Mouse (Mus musculus) forebrain, embryonic 12.5 days (tissue): ENCODE measurements around the gene Cdcp2. TPM values are rescaled to one million over a fixed set of nuclear protein-coding genes. Genes with fewer than 3 reads are reported as not detected.
A peak's percentile ranks its signal among the peaks of the same experiment; 100 is the strongest.

ENCODE experiments used
- ATAC-seq: fragments of 200-750 bp; cut with Nextera tagmentation; 2 replicates; pipeline ENCODE4 v1.8.0; 2017; ENCODE audit warnings: moderate TSS enrichment; ENCODE audit not compliant: low FRiP score
- H3K27ac ChIP-seq: fragments of 300-500 bp; sonication (generic); 2 replicates; pipeline ENCODE4 v1.5.1; 2016; ENCODE audit warnings: mild to moderate bottlenecking
- H3K27me3 ChIP-seq: fragments of 300-500 bp; sonication (generic); 2 replicates; pipeline ENCODE4 v1.6.1; 2016; ENCODE audit warnings: mild to moderate bottlenecking
- H3K36me3 ChIP-seq: fragments of 300-500 bp; sonication (generic); replicated peaks from 2 replicates; pipeline ENCODE4 v1.6.1; 2016; ENCODE audit warnings: mild to moderate bottlenecking
- H3K4me1 ChIP-seq: fragments of 300-500 bp; sonication (generic); 2 replicates; pipeline ENCODE4 v1.6.1; 2016
- H3K4me2 ChIP-seq: fragments of 300-500 bp; sonication (generic); 2 replicates; pipeline ENCODE4 v1.6.1; 2016; ENCODE audit warnings: mild to moderate bottlenecking, moderate library complexity
- H3K4me3 ChIP-seq: fragments of 300-500 bp; sonication (generic); replicated peaks from 2 replicates; pipeline ENCODE4 v1.5.1; 2016; ENCODE audit warnings: mild to moderate bottlenecking
- H3K9ac ChIP-seq: fragments of 300-500 bp; sonication (generic); 2 replicates; pipeline ENCODE4 v1.6.1; 2016; ENCODE audit warnings: mild to moderate bottlenecking
- H3K9me3 ChIP-seq: fragments of 300-500 bp; sonication (generic); 2 replicates; pipeline ENCODE4 v1.6.1; 2016
- WGBS: fragments of 180-500 bp; shearing (Covaris S2); methylation state at CpG from one replicate; pipeline ENCODE4 v1.1.7; 2016; 5-methylcytosine and 5-hydroxymethylcytosine counted together
- polyA plus RNA-seq: library from polyadenylated mRNA; unstranded; fragments of >200 nt; fragmentation: Nextera tagmentation; extraction: Ambion mirVana; gene quantifications from 2 replicates; pipeline ENCODE4 v1.2.1, GENCODE M21; 2016

The Cdcp2 gene
- polyA plus RNA-seq, 1 experiment from 2014 or later = not detected

GRCm38 (mm10) chr4:107121165-107121943 is 24.7 kb downstream of the Cdcp2 start:
- Histone ChIP-seq H3K36me3 (no peaks in the 10 kb centered on the region), H3K9me3 (no peaks in the 10 kb centered on the region), H3K27me3 (peaks cover 5% of the 10 kb centered on the region), H3K4me2 (no peak overlapping the region), H3K4me3 (no peak overlapping the region), H3K4me1 (peaks cover 27% of the 10 kb centered on the region), H3K27ac (peak overlapping the region; percentile 36; the same call in 1 of the 2 replicates), H3K9ac (no peak overlapping the region)
- ATAC-seq = peak; percentile 85
- 40% methylated on average over 12 of the region's 12 CpGs for WGBS

GRCm38 (mm10) chr4:107124376-107124775 is 27.7 kb downstream of the Cdcp2 start:
- H3K4me1 ChIP-seq = peaks cover 53% of the 10 kb centered on the region
- peaks cover 5% of the 10 kb centered on the region for H3K27me3 ChIP-seq
- H3K9me3 ChIP-seq = no peaks in the 10 kb centered on the region
- H3K36me3 ChIP-seq = no peaks in the 10 kb centered on the region
- no peak overlapping the region for H3K27ac ChIP-seq
- no peak overlapping the region; the same call in 1 of the 2 replicates for H3K9ac ChIP-seq
- ATAC-seq = no peak
- H3K4me2 ChIP-seq = no peak overlapping the region
- H3K4me3 ChIP-seq = no peak overlapping the region
- 72% methylated on average over 7 of the region's 7 CpGs for WGBS

- Histone ChIP-seq H3K4me3 (no peak overlapping the region), H3K4me2 (no peak overlapping the region), H3K9ac (no peak overlapping the region), H3K27ac (no peak overlapping the region), H3K27me3 (peaks cover 5% of the 10 kb centered on the region), H3K4me1 (peaks cover 60% of the 10 kb centered on the region), H3K9me3 (no peaks in the 10 kb centered on the region), H3K36me3 (no peaks in the 10 kb centered on the region)
- no peak for ATAC-seq
- WGBS = 57% methylated on average over 5 of the region's 5 CpGs
These were observed 28.4 kb downstream of the Cdcp2 start for GRCm38 (mm10) chr4:107125101-107125500.

DNA sequence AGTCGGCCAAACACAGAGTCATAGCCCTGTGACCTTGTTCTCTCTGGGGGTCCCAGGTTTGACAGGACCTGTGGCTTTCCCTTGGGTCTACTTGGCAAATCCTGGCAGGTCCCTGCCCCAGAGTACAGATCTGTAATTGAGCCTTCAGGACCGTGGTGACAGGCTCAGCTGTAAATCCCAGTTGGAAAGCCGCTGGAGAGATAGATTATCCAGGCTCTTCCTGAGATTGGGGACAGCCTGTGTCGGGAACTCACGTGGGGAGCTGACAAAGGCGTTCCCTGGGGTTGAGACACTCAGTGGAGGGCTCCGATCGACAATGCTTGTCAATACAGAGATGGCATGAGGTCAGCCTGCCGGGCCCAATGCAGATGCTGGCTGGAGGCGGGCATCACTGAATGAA is 29.7 kb downstream of the Cdcp2 start:
- WGBS = 44% methylated on average over 10 of the region's 10 CpGs
- H3K4me3 ChIP-seq = no peak overlapping the region
- 0 out of 2 replicates have a peak overlapping the region, but pooled peaks have one; percentile 36 for H3K27ac ChIP-seq
- peaks cover 64% of the 10 kb centered on the region for H3K4me1 ChIP-seq
- H3K36me3 ChIP-seq = no peaks in the 10 kb centered on the region
- H3K9ac ChIP-seq = no peak overlapping the region
- H3K4me2 ChIP-seq = no peak overlapping the region
- no peak for ATAC-seq
- H3K27me3 ChIP-seq = peaks cover 5% of the 10 kb centered on the region
- H3K9me3 ChIP-seq = no peaks in the 10 kb centered on the region

DNA sequence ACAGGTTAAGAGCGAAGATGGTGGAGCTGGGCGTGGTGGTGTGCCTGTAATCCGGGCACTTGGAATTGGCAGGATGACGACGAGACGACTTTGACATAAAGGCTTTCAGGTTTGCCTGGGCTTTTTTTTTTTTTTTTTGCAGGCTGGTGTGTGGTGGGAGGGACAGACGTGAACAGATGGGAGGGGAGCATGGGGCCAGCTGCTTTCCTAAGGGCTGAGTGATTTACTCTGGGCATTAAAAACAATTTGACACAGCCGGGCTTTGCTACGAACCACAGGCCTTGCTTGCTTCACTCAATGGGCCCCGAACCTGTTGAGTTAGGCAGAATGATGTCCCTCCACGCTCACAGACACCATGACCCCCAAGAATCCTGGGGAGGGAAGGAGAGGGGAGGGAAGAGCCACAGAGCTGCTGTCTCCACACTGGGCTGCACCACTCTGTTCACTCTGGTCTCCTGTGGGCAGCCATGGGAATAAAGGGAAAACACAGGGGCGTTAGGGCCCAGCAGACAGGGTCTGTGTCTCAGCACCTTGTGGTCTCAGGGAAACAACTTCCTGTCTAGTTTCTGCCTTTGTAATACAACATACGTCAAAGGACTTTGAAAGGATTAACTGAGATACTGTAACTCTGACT is 30.3 kb downstream of the Cdcp2 start:
- Histone ChIP-seq H3K4me2 (no peak overlapping the region), H3K9ac (no peak overlapping the region), H3K4me3 (no peak overlapping the region), H3K27ac (peak overlapping the region; percentile 63), H3K27me3 (peaks cover 5% of the 10 kb centered on the region), H3K9me3 (no peaks in the 10 kb centered on the region), H3K4me1 (peaks cover 59% of the 10 kb centered on the region), H3K36me3 (no peaks in the 10 kb centered on the region)
- 0 out of 2 replicates have a peak, but pooled peaks have one; percentile 44 for ATAC-seq
- WGBS = 42% methylated on average over 13 of the region's 13 CpGs

DNA sequence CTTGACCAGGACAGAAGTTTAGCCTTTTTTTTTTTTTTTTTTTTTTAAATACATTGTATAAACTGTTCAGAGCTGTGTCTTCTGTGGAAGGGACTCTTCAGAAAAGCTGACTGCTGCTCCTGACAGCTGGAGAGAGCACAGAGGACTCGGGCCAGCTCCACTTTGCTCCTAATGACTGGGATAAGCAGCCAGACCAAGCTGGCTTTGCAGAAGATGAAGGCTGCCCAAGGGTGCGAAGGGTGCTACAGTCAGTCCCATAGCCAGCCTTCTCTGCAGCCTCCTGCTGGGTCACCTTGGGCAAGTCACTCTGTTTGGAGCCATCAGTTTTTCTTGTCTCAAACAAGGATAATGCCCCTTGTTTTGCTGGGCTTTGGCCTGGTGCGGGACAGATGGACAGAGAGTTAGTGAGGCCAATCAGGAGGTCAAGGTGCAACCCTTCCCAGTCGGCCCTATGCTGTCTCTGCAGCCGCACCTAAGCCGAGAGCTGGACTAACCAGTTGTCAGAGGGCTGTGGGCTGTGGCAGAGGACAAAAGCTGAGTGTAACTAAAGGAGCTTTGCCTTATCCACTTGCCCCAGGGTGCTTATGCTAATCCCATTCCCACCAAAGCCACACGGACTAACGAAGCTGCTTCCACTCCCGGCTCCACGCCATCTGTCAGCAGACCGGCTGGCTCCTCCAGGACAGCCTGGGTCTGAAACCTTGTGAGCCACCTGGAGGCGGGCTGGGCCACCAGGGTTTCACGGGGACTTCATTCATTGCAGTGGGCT is 31.4 kb downstream of the Cdcp2 start:
- H3K27ac ChIP-seq = peak overlapping the region; percentile 83
- no peaks in the 10 kb centered on the region for H3K36me3 ChIP-seq
- H3K4me1 ChIP-seq = peaks cover 59% of the 10 kb centered on the region
- peak; percentile 54 for ATAC-seq
- 10% methylated on average over 13 of the region's 13 CpGs for WGBS
- H3K27me3 ChIP-seq = peaks cover 5% of the 10 kb centered on the region
- H3K9ac ChIP-seq = no peak overlapping the region
- H3K4me3 ChIP-seq = no peak overlapping the region
- H3K4me2 ChIP-seq = 0 out of 2 replicates have a peak overlapping the region, but pooled peaks have one; percentile 4
- no peaks in the 10 kb centered on the region for H3K9me3 ChIP-seq

- peaks cover 5% of the 10 kb centered on the region for H3K27me3 ChIP-seq
- no peak overlapping the region for H3K4me3 ChIP-seq
- peaks cover 55% of the 10 kb centered on the region for H3K4me1 ChIP-seq
- H3K27ac ChIP-seq = no peak overlapping the region
- no peak overlapping the region for H3K9ac ChIP-seq
- no peaks in the 10 kb centered on the region for H3K36me3 ChIP-seq
- WGBS = 78% methylated on average over 8 of the region's 8 CpGs
- H3K9me3 ChIP-seq = no peaks in the 10 kb centered on the region
- no peak overlapping the region for H3K4me2 ChIP-seq
- ATAC-seq = no peak
These were observed 32.7 kb downstream of the Cdcp2 start for GRCm38 (mm10) chr4:107129373-107129772.

DNA sequence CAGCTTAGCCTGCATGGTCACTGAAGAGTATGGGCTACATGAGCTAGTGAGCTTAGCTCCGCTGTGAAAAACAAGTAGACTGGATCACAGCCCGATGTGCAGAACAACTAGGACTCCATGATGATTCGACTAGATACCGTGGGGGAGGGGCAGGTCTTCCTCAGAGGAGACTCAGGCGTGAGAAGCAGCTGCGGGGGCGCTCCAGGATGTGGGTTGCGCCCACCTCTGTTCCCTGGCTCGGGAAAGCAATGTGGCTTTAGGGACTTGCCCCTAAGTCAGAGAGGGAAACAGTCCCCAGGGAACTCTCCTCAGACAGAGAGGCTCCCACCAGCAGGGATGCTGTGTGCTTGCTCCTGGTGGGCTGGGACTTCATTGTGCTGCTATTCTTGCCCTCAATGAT is 33.8 kb downstream of the Cdcp2 start:
- H3K36me3 ChIP-seq = no peaks in the 10 kb centered on the region
- no peaks in the 10 kb centered on the region for H3K9me3 ChIP-seq
- peaks cover 5% of the 10 kb centered on the region for H3K27me3 ChIP-seq
- H3K4me1 ChIP-seq = peaks cover 50% of the 10 kb centered on the region
- no peak overlapping the region for H3K4me2 ChIP-seq
- no peak for ATAC-seq
- no peak overlapping the region for H3K27ac ChIP-seq
- H3K9ac ChIP-seq = no peak overlapping the region
- WGBS = 16% methylated on average over 9 of the region's 9 CpGs
- no peak overlapping the region for H3K4me3 ChIP-seq

DNA sequence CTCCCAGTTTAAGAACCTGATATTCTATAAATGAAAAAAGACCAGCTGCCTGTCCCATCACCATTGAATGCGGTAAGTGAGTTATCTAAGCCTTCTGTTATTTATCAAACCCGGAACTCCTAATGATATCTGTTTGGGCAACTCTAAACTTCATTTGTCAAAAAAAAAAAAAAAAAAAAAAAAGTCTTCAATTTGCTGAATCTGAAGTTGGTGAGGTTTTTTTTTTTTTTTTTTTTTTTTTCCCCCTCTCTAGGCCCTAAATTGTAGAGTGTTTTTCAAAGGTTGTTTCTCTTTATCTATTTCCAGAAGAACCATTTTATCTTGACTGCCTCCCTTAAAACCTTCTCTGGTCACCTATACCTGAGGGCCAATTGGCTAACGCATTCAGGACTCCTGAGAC is 38.2 kb downstream of the Cdcp2 start:
- no peak for ATAC-seq
- H3K9ac ChIP-seq = no peak overlapping the region
- H3K4me2 ChIP-seq = no peak overlapping the region
- no peaks in the 10 kb centered on the region for H3K36me3 ChIP-seq
- H3K27me3 ChIP-seq = peaks cover 8% of the 10 kb centered on the region; the same call in 1 of the 2 replicates
- H3K4me3 ChIP-seq = no peak overlapping the region
- no peak overlapping the region for H3K27ac ChIP-seq
- WGBS = 94% methylated on average over 3 of the region's 3 CpGs
- no peaks in the 10 kb centered on the region for H3K9me3 ChIP-seq
- H3K4me1 ChIP-seq = peaks cover 54% of the 10 kb centered on the region

GRCm38 (mm10) chr4:107135663-107136062 is 39.0 kb downstream of the Cdcp2 start:
- Histone ChIP-seq H3K4me3 (no peak overlapping the region), H3K27me3 (peaks cover 8% of the 10 kb centered on the region; the same call in 1 of the 2 replicates), H3K27ac (peak overlapping the region; percentile 15; the same call in 1 of the 2 replicates), H3K9ac (no peak overlapping the region), H3K4me1 (peaks cover 55% of the 10 kb centered on the region), H3K4me2 (no peak overlapping the region), H3K36me3 (no peaks in the 10 kb centered on the region), H3K9me3 (no peaks in the 10 kb centered on the region)
- WGBS = 79% methylated on average over 5 of the region's 5 CpGs
- no peak for ATAC-seq

DNA sequence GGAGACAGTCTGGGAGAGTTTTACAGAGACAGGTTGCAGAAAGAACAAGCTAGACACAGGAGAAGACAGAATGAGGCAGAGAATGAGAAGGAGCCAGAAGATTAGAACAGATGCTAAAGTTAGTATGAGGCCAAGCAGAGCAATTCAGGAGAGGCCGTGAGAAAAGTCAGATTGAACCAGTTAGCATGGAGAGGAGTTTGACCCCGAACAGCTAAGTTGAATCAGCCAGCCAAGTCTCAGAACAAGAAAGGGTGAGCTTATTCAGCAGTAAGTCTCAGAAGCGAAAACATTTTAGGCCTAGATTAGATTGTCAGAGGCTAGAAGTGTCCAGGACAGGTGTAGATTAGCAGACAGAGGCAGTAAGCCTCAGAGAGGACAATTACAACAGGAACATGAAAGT is 39.8 kb downstream of the Cdcp2 start:
- H3K36me3 ChIP-seq = no peaks in the 10 kb centered on the region
- H3K27me3 ChIP-seq = peaks cover 8% of the 10 kb centered on the region; the same call in 1 of the 2 replicates
- no peak for ATAC-seq
- peaks cover 54% of the 10 kb centered on the region for H3K4me1 ChIP-seq
- 54% methylated on average over 3 of the region's 3 CpGs for WGBS
- no peak overlapping the region for H3K9ac ChIP-seq
- no peak overlapping the region for H3K27ac ChIP-seq
- H3K4me3 ChIP-seq = no peak overlapping the region
- no peaks in the 10 kb centered on the region for H3K9me3 ChIP-seq
- H3K4me2 ChIP-seq = no peak overlapping the region
